Mouse (Mus musculus) stomach, embryonic 14.5 days (tissue): ENCODE data around the gene Gm14862. TPM values are rescaled to one million over a fixed set of nuclear protein-coding genes. Genes with fewer than 3 reads are reported as not detected.

Experiments used
- ATAC-seq: fragments of 200-750 bp; cut with Nextera tagmentation; 2 replicates; pipeline ENCODE4 v1.8.0; 2017; ENCODE audit warnings: low read depth, moderate TSS enrichment; ENCODE audit not compliant: insufficient number of reproducible peaks, insufficient read depth, low FRiP score
- H3K27ac ChIP-seq: fragments of 300-500 bp; sonication (generic); 2 replicates; pipeline ENCODE4 v1.5.1; 2014; ENCODE audit warnings: mild to moderate bottlenecking, low read length, moderate library complexity, mixed read lengths
- H3K27me3 ChIP-seq: fragments of 300-500 bp; sonication (generic); 2 replicates; pipeline ENCODE4 v1.6.1; 2014; ENCODE audit warnings: low read length, control low read depth, mixed read lengths; ENCODE audit not compliant: control insufficient read depth, insufficient read depth
- H3K36me3 ChIP-seq: fragments of 300-500 bp; sonication (generic); 2 replicates; pipeline ENCODE4 v1.6.1; 2014; ENCODE audit warnings: mild to moderate bottlenecking, control low read depth, low read length, moderate library complexity, mixed read lengths; ENCODE audit not compliant: control insufficient read depth, insufficient read depth
- H3K4me1 ChIP-seq: fragments of 300-500 bp; sonication (generic); 2 replicates; pipeline ENCODE4 v1.6.1; 2014; ENCODE audit warnings: low read length, control low read depth, mixed read lengths; ENCODE audit not compliant: control insufficient read depth, insufficient read depth
- H3K4me2 ChIP-seq: fragments of 300-500 bp; sonication (generic); replicated peaks from 2 replicates; pipeline ENCODE4 v1.6.1; 2014; ENCODE audit warnings: low read depth, low read length, control low read depth
- H3K4me3 ChIP-seq: fragments of 300-500 bp; sonication (generic); 2 replicates; pipeline ENCODE4 v1.5.1; 2014; ENCODE audit warnings: low read depth, low read length, control low read depth
- H3K9ac ChIP-seq: fragments of 300-500 bp; sonication (generic); replicated peaks from 2 replicates; pipeline ENCODE4 v1.6.1; 2014; ENCODE audit warnings: low read depth, mild to moderate bottlenecking, control low read depth, low read length, moderate library complexity, mixed read lengths
- H3K9me3 ChIP-seq: fragments of 300-500 bp; sonication (generic); 2 replicates; pipeline ENCODE4 v1.6.1; 2016; ENCODE audit warnings: low read depth, low read length, control low read depth; ENCODE audit not compliant: control insufficient read depth
- WGBS: fragments of 180-500 bp; shearing (Covaris S2); extraction: QIAGEN DNeasy Blood & Tissue Kit; methylation state at CpG from one replicate; pipeline ENCODE4 v1.1.7; 2014; 5-methylcytosine and 5-hydroxymethylcytosine counted together
- polyA plus RNA-seq: library from polyadenylated mRNA; unstranded; fragments of >200 nt; fragmentation: Nextera tagmentation; extraction: Ambion mirVana; gene quantifications from 2 replicates; pipeline ENCODE4 v1.2.1, GENCODE M21; 2014

Gene Gm14862
- polyA plus RNA-seq, 1 experiment from 2014 or later: not detected

GRCm38 (mm10) chrX:9272460-9273361, 16.0 kb upstream of the Gm14862 start, which contains the start of gene Xk:
Gene Xk (plus strand): TSS chrX:9272756.
- H3K9me3 ChIP-seq: no peaks in the 10 kb centered on the region
- no peaks in the 10 kb centered on the region for H3K27me3 ChIP-seq
- 13% methylated on average over 44 of the region's 94 CpGs for WGBS
- no peaks in the 10 kb centered on the region for H3K4me1 ChIP-seq
- no peaks in the 10 kb centered on the region for H3K36me3 ChIP-seq
- no peak within 1 kb of the TSS for H3K27ac ChIP-seq
- peak; percentile 87; the same call in 1 of the 2 replicates for ATAC-seq
- peak within 1 kb of the TSS; percentile 18; the same call in 1 of the 2 replicates for H3K9ac ChIP-seq
- peak within 1 kb of the TSS; percentile 39 for H3K4me2 ChIP-seq
- peak within 1 kb of the TSS; percentile 44 for H3K4me3 ChIP-seq

- 24% methylated on average over 8 of the region's 8 CpGs for WGBS
- Histone ChIP-seq H3K27me3 (no peaks in the 10 kb centered on the region), H3K9me3 (no peaks in the 10 kb centered on the region), H3K4me3 (peak overlapping the region; percentile 44), H3K4me2 (peak overlapping the region; percentile 39), H3K9ac (no peak overlapping the region; the same call in 1 of the 2 replicates), H3K4me1 (no peaks in the 10 kb centered on the region), H3K36me3 (no peaks in the 10 kb centered on the region), H3K27ac (no peak overlapping the region)
- no peak; the same call in 1 of the 2 replicates for ATAC-seq
Measured at GRCm38 (mm10) chrX:9271947-9272459, 15.3 kb upstream of the Gm14862 start.

- Histone ChIP-seq H3K9ac (no peak overlapping the region), H3K36me3 (no peaks in the 10 kb centered on the region), H3K27me3 (no peaks in the 10 kb centered on the region), H3K27ac (no peak overlapping the region), H3K9me3 (no peaks in the 10 kb centered on the region), H3K4me2 (no peak overlapping the region), H3K4me3 (no peak overlapping the region), H3K4me1 (no peaks in the 10 kb centered on the region)
- no peak for ATAC-seq
- WGBS: 62% methylated on average over 3 of the region's 3 CpGs
Measured at GRCm38 (mm10) chrX:9271112-9271511, 14.4 kb upstream of the Gm14862 start.

GRCm38 (mm10) chrX:9259267-9259666, 2.6 kb upstream of the Gm14862 start:
- H3K9ac ChIP-seq: no peak overlapping the region
- H3K36me3 ChIP-seq: no peaks in the 10 kb centered on the region
- no peak overlapping the region for H3K27ac ChIP-seq
- H3K4me3 ChIP-seq: no peak overlapping the region
- no peaks in the 10 kb centered on the region for H3K4me1 ChIP-seq
- 77% methylated on average over 1 of the region's 1 CpGs for WGBS
- ATAC-seq: no peak
- no peaks in the 10 kb centered on the region for H3K9me3 ChIP-seq
- H3K27me3 ChIP-seq: no peaks in the 10 kb centered on the region
- no peak overlapping the region for H3K4me2 ChIP-seq

- Histone ChIP-seq H3K36me3 (no peaks in the 10 kb centered on the region), H3K9ac (no peak overlapping the region), H3K4me1 (no peaks in the 10 kb centered on the region), H3K9me3 (no peaks in the 10 kb centered on the region), H3K4me3 (no peak overlapping the region), H3K27ac (no peak overlapping the region), H3K27me3 (no peaks in the 10 kb centered on the region), H3K4me2 (no peak overlapping the region)
- no peak for ATAC-seq
- 81% methylated on average over 7 of the region's 7 CpGs for WGBS
Measured at GRCm38 (mm10) chrX:9257831-9258230, 1.1 kb upstream of the Gm14862 start.

- H3K36me3 ChIP-seq: no peaks in the 10 kb centered on the region
- H3K4me3 ChIP-seq: no peak overlapping the region
- ATAC-seq: no peak
- no peaks in the 10 kb centered on the region for H3K4me1 ChIP-seq
- H3K9me3 ChIP-seq: no peaks in the 10 kb centered on the region
- 92% methylated on average over 3 of the region's 3 CpGs for WGBS
- no peaks in the 10 kb centered on the region for H3K27me3 ChIP-seq
- H3K27ac ChIP-seq: no peak overlapping the region
- no peak overlapping the region for H3K4me2 ChIP-seq
- no peak overlapping the region for H3K9ac ChIP-seq
Measured at GRCm38 (mm10) chrX:9254901-9255300, 1.8 kb downstream of the Gm14862 start.

- no peaks in the 10 kb centered on the region for H3K36me3 ChIP-seq
Measured at GRCm38 (mm10) chrX:9253990-9254389, 2.7 kb downstream of the Gm14862 start.

GRCm38 (mm10) chrX:9248911-9249310, 7.8 kb downstream of the Gm14862 start:
- Histone ChIP-seq H3K4me3 (no peak overlapping the region), H3K36me3 (no peaks in the 10 kb centered on the region), H3K27me3 (no peaks in the 10 kb centered on the region), H3K4me1 (no peaks in the 10 kb centered on the region), H3K4me2 (no peak overlapping the region), H3K27ac (no peak overlapping the region), H3K9ac (no peak overlapping the region), H3K9me3 (no peaks in the 10 kb centered on the region)
- 0 out of 2 replicates have a peak, but pooled peaks have one; percentile 56 for ATAC-seq
- WGBS: 50% methylated on average over 5 of the region's 5 CpGs

More at GRCm38 (mm10) chrX:9253990-9254389, 2.7 kb downstream of the Gm14862 start:
- ATAC-seq: no peak
- 68% methylated on average over 10 of the region's 10 CpGs for WGBS
- H3K4me3 ChIP-seq: no peak overlapping the region
- H3K4me1 ChIP-seq: no peaks in the 10 kb centered on the region
- H3K27ac ChIP-seq: no peak overlapping the region
- H3K9ac ChIP-seq: no peak overlapping the region
- H3K9me3 ChIP-seq: no peaks in the 10 kb centered on the region
- H3K27me3 ChIP-seq: no peaks in the 10 kb centered on the region
- H3K4me2 ChIP-seq: no peak overlapping the region
